In the genomic region with DNA sequence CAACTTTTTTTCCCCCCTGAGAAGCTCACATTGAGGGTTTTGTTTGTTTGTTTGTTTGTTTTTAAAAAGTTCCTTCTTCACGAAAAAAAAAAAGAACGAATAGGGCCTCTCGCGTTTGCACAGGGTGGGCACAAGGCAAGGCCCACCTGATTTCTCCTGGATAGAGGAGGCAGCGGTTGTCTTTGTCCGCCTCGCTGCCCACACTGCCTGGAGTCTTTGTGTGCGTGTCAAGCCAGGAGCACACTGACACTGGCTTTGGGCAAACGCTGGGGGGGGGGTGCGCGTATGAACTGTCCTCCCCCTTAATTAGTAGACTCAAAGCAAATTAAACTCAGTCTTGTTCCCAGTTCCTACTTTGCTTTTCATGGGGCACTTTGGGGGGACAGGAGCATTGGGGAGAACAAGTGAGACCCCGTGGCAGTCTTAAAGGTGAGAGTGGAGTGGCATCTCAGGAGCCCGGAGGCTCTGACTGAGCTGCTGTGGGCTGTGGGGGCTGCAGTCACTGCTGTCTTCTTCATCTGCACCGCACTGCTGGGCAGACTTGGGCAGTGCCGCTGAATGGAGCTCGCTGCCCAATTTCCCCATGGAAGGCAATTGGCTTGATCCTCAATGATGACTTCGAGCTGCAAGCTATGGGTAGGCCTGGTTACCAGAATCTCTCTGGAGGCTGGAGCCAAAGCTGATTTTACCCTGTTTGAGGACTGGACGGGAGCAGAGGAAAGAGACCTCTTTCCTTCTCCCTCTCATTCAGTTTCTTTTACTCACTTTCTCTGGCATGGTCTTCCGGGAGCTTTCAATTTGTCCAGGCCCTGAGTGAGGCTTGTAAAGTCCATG, we compare ENCODE assay signal across 11 mouse cellular contexts. TPM values are rescaled to one million over a fixed set of nuclear protein-coding genes. Genes with fewer than 3 reads are reported as not detected.
A peak's percentile ranks its signal among the peaks of the same experiment; 100 is the strongest.
DNase-seq lines count a peak whose midpoint lies in the region; ATAC-seq and TF ChIP-seq lines count a peak whose summit lies in the region.
"Had no signal": no experiment of that assay in that cellular context is flagged by ENCODE, and none has a peak within 500 bp of the region (broad histone marks: within the 10 kb centered on the region; RNA-seq: fewer than 3 reads in every experiment).

No protein-coding gene starts in this region.

- peak overlapping the region; percentile 48 for H3K4me3 ChIP-seq in embryonic facial prominence, embryonic 11.5 days (ENCODE audit: low read depth, low read length)
- peak overlapping the region; percentile 50 for H3K4me3 ChIP-seq in limb, embryonic 15.5 days
- no peak overlapping the region for H3K4me3 ChIP-seq in gastrocnemius, adult 2 months

- no peak for ATAC-seq in embryonic facial prominence, embryonic 11.5 days (replicated peaks; ENCODE audit: insufficient number of reproducible peaks, low FRiP score, low TSS enrichment, low read depth)
- no peak for ATAC-seq in limb, embryonic 15.5 days (ENCODE audit: insufficient number of reproducible peaks, low FRiP score, low TSS enrichment, low read depth)

- peak; percentile 38 for DNase-seq in embryo, embryonic 11 days
- no peak for DNase-seq in embryonic facial prominence, embryonic 11.5 days (ENCODE audit: low spot score)
- DNase-seq in kidney, adult 9 months: peak; percentile 40
- DNase-seq in left cerebral cortex, postnatal 14 days (ENCODE audit: low spot score in 2 of 2): no peak
- no peak for DNase-seq in left cerebral cortex, adult 11 months (ENCODE audit: low spot score)
- DNase-seq in gastrocnemius, adult 2 months: no peak
- DNase-seq: right cerebral cortex, postnatal 4 days had no signal

- H3K27me3 ChIP-seq in embryonic facial prominence, embryonic 11.5 days (ENCODE audit: control insufficient read depth, insufficient read depth, low read length): peaks cover 51% of the 10 kb centered on the region
- peaks cover 91% of the 10 kb centered on the region for H3K27me3 ChIP-seq in limb, embryonic 15.5 days

- intact Hi-C loops in left cerebral cortex, postnatal 14 days (cut with DNase I): loop anchor here (10.0 kb wide), 1 partner anchor 298 kb away; no protein-coding TSS in a partner anchor
- intact Hi-C loops in gastrocnemius, adult 2 months (cut with DNase I): no loop called here

- no peak overlapping the region for H3K27ac ChIP-seq in embryonic facial prominence, embryonic 11.5 days (replicated peaks; ENCODE audit: low read depth, low read length)
- H3K27ac ChIP-seq in limb, embryonic 15.5 days: no peak overlapping the region
- no peak overlapping the region for H3K27ac ChIP-seq in gastrocnemius, adult 2 months
- H3K27ac ChIP-seq: liver, embryonic 14.5 days had no signal

- peak overlapping the region; percentile 37 for H3K9ac ChIP-seq in embryonic facial prominence, embryonic 11.5 days (replicated peaks; ENCODE audit: low read length)
- H3K9ac ChIP-seq in limb, embryonic 15.5 days: no peak overlapping the region
- H3K9ac ChIP-seq: liver, embryonic 14.5 days had no signal

- peaks cover 4% of the 10 kb centered on the region for H3K4me1 ChIP-seq in embryonic facial prominence, embryonic 11.5 days (ENCODE audit: control insufficient read depth, insufficient read depth, low read length)
- peaks cover 34% of the 10 kb centered on the region for H3K4me1 ChIP-seq in limb, embryonic 15.5 days

- no peaks in the 10 kb centered on the region for H3K36me3 ChIP-seq in embryonic facial prominence, embryonic 11.5 days (replicated peaks; ENCODE audit: control insufficient read depth, insufficient read depth, low read depth, low read length)
- no peaks in the 10 kb centered on the region for H3K36me3 ChIP-seq in limb, embryonic 15.5 days

- H3K9me3 ChIP-seq in embryonic facial prominence, embryonic 11.5 days (replicated peaks; ENCODE audit: control insufficient read depth, low read length): no peaks in the 10 kb centered on the region
- no peaks in the 10 kb centered on the region for H3K9me3 ChIP-seq in limb, embryonic 15.5 days

- peak overlapping the region; percentile 34 for H3K4me2 ChIP-seq in embryonic facial prominence, embryonic 11.5 days (ENCODE audit: low read depth, low read length)
- H3K4me2 ChIP-seq in limb, embryonic 15.5 days: peak overlapping the region; percentile 38

- WGBS in embryonic facial prominence, embryonic 11.5 days: 6% methylated on average over 19 of the region's 19 CpGs
- 25% methylated on average over 19 of the region's 19 CpGs for WGBS in limb, embryonic 15.5 days

- TF ChIP-seq CTCF in gastrocnemius, adult 2 months (IDR thresholded peaks at IDR 0.05): no peak

RNA-seq across cellular contexts. Expression of a gene that starts 4.5 kb away (rescaled TPM):
- polyA plus RNA-seq in embryonic facial prominence, embryonic 11.5 days (2014; fragmentation: Nextera tagmentation; extraction: Ambion mirVana): 10.6 and 12.8 TPM in 2 replicates
- 11.0 and 12.2 TPM in 2 replicates for polyA plus RNA-seq in limb, embryonic 15.5 days (2015; fragmentation: Nextera tagmentation; extraction: Ambion mirVana)
- total RNA-seq in left cerebral cortex, postnatal 14 days (2021): 10 to 100 TPM; 10.6 to 10.9 TPM
- 1 to 10 TPM in 1 of 2 experiments, under 1 TPM in 1; 0.89 to 1.9 TPM for total RNA-seq in gastrocnemius, adult 2 months (2021)
- polyA plus RNA-seq: heart, embryonic 14.5 days; neural tube, embryonic 14.5 days had no signal

Comparison
In these comparisons a context has a peak if more than half of its experiments do, and no peak if none do; other contexts are left out.
1. DNase-seq: peak in embryo, embryonic 11 days (single experiment) and kidney, adult 9 months (single experiment); none in embryonic facial prominence, embryonic 11.5 days (single experiment), left cerebral cortex, postnatal 14 days (0 of 2), left cerebral cortex, adult 11 months (single experiment) and gastrocnemius, adult 2 months (single experiment).